Mouse (Mus musculus): ENCODE measurements around the gene Cdc14a. TPM values are rescaled to one million over a fixed set of nuclear protein-coding genes. Genes with fewer than 3 reads are reported as not detected.
"Not testable (repeated sequence)": the region's sequence is repeated elsewhere in the genome, so short reads cannot be mapped to it uniquely, and the experiment has no call there.

Gene Cdc14a
- polyA plus RNA-seq, 1 experiment: 6.6 TPM

DNA sequence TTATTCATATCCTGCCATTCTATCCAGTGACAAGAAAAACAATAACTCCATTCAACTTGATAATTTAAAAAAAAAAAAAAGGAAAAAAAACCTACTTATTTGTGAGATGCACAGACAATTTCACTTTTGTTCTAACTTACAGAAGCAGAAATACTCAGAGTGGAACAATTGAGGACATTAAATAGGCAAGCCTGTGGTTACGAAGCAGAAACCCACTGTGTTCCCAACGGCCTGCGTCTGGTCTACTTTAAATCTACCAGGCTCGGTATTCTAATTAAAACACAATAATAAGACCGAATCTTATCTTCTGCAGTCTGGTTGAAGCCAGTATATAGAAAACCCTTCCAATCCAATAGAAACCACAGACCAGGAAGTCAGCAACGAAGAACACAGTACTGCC lies 50.6 kb downstream of the Cdc14a start:
- no peak for DNase-seq (ENCODE audit: low spot score)

DNA sequence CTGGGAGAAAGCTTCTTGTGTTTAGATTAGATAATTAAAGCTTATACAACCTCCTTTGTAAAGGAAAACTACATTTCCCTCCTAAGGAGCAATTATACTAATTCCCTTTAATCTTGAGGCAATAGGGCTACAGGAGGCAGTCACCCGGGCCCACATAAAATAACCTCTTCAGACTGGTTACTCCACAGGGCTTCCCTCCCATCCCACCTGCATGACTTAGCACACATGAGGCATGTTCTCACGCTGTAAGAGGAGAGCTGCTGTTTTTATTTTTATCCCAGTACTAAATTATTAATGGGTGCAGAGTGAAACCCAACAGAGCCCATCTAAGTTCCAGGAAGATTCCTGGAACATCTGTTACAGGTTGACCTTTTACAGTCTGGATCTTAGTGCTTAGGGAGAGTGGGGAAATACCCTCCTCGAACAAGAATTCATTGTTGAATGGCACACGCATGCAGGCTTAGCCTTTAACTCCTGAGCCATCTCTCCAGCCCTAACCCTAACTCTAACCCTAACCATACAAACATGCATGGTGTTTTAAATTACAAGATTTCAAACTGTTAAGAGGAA lies 54.9 kb downstream of the Cdc14a start:
- no peak for DNase-seq (ENCODE audit: low spot score)

DNA sequence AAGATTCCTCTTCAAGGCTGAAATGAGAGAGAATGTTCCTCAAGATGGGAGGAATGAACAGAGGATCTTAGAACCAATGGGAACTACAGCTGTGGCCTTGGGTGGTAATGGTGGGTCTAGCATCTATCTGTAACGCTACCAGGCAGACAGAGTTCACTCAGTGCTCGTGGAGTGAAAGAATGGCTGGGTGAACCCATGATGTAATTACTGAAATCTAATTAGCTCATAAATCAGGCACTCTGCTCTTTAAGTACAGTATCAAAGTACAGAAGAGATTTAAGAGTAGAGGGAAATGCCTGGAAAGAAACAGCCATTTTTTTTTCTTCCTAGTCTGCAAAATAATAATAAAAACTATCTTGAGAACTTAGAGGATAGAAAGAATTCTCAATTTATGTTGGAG lies 57.7 kb downstream of the Cdc14a start:
- DNase-seq (ENCODE audit: low spot score): no peak

DNA sequence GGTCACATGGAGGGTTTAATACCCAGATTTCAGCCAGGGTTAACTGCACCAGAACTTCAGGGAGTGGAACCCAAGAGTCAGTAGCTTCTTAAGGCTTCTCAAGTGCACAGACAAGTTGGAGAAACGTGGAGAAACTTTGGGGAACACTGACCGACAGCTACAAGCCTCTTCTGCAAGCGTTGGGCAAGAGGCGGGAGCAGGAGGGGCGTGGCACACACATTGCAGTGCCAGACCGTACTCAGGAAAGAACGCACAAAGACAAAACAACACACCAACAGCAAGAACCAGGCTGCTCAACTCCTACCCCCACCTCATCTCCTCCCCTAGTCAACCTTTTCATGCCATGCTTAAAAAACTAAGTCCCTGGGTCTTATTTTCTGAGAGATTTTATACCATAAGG lies 61.9 kb downstream of the Cdc14a start:
- no peak for DNase-seq (ENCODE audit: low spot score)

DNA sequence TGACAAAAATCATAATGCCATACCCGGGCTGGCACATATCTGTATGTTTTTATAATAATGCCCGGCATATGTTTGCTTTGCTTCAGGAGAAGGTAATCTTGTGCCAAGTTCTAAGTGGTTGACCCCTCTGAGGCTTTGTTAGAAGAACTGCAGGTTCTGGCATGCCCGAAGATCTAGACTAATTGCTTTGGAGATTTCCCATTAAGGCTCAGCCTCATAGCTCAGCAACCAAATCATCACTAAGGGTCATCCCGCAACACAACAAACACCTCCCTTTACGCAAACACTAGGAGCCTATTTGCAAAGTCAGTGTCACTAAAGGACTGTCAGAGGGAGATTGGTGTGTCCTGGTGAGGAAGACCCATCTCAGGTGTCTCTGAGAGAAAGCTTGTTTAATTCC lies 62.7 kb downstream of the Cdc14a start:
- no peak for DNase-seq (ENCODE audit: low spot score)

DNA sequence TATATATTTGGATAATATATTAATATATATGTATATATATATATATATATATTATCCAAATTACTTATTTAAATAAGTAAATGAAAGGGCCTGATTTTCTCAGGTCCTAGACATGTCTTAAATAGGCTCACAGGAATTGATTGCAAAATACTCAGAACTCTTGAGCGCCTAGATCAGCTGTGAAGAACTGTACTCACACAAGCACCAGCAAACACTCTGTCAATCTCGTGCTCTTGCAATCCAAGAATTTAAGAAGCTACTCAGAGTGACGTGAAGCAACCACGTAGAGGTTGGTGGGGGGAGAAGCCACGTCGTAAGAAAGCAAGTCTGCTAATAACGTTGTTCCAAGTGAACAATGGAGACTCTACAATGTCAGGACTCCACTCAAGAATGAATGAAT lies 66.0 kb downstream of the Cdc14a start:
- no peak for DNase-seq (ENCODE audit: low spot score)

DNA sequence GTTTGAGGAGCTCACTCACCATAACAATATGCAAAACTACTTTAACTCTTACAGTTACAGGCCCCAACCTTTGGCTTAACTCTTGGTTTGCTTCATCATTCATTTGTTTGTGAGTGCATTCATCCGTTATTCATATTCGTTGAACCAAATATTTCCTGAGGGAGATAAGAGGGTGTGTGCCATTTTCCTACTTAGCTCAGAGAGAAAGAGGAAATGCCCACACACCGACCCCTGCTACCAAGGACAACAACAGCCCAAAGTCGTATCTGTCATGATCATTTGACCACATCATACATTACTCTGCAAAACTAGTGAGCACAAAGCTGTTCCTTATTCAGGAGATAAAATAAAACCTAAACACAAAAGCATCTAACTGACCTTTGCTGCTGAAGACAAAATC lies 66.7 kb downstream of the Cdc14a start:
- DNase-seq (ENCODE audit: low spot score): no peak

DNA sequence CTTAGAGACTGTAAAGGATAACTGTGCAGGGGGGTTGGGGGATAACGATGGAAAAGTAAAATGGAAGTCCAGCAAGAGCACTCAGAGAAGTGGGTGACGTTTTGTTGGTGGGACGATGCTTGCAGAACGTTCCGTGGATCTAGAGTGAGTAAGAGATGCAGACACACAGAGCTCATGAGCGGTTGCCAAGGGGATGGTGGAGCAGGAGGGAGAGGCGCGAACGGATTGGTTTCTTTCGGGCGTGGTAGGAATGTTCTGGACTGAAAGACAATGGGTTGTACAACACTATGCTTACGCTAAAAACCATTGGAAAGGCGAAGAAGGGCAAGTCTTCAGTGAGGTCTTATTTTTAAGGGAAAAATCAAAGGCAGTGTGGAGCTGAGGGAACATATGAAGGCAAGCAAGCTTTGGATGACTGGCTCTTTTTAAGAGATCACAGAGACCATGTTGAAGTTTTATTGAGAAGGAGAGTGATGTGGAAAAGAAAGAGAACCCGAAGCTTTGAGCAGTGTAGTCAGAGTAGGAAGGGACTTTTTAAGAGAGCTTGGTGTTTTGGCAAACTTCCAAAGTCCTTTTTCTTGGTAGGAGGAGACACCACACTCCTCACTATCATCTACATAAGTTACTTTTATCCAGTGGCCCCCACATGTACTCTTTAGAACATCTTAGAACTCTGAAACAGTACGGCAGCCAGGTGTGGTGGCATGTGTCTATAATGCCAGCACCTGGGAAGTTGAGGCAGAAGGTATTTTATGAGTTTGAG lies 68.6 kb downstream of the Cdc14a start:
- DNase-seq (ENCODE audit: low spot score): no peak

DNA sequence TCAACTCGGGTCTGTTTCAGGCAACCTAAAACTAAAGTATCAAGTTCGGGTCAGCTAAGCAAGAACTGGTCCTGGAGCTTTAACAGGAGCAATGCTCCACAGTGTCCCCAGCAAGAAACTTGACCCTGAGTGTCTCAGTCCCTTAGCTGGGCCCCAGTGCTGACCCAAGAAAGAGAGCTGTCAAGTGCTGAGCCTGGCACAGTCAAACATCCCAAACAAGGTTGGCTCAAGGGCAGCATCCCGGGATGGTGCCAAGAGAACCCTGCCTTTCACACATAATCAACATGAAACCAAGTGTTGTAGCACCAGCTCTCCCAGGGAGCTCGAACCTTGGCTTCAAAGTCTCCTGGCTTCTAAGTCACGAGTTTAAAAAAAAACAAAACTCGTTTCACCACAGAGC lies 71.3 kb downstream of the Cdc14a start:
- DNase-seq (ENCODE audit: low spot score): no peak

DNA sequence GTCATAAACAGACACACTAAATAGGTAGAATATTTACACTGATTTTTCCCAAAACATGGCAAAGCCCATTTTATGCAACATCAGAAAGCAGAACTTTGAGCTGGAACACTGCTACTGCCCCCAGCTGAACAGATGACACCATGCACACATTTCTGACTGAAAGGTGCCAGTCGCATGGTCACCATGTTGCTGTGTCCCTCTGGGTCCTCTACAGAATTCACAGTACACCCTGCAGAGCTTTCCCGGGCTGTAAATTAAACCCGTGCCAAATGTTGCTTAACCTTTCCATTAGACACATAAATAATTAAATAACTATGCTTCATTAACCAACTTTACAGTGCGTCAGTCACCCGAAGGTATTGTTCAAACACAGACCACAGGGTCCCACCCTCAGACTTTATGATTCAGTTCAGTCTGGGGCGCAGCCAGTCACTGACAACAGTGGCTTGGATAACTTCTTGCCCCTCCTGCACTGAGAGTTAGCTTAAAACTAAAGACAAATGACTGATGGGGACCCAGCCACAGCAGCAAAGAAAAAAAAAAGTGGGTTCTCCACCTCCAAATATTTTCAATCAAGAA lies 73.4 kb downstream of the Cdc14a start:
- DNase-seq (ENCODE audit: low spot score): no peak

DNA sequence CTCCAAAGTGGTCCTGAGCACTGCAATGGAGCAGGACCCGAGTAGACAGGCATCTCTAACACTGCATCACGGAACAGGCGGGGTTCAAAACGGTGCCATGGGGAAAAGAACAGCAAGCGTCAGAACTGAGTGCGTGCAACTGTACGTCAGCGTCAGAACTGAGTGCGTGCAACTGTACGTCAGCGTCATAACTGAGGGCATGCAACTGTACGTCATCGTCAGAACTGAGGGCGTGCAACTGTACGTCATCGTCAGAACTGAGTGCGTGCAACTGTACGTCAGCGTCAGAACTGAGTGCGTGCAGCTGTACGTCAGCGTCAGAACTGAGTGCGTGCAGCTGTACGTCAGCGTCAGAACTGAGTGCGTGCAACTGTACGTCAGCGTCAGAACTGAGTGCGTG lies 76.3 kb downstream of the Cdc14a start:
- not testable (repeated sequence) for DNase-seq (ENCODE audit: low spot score)

DNA sequence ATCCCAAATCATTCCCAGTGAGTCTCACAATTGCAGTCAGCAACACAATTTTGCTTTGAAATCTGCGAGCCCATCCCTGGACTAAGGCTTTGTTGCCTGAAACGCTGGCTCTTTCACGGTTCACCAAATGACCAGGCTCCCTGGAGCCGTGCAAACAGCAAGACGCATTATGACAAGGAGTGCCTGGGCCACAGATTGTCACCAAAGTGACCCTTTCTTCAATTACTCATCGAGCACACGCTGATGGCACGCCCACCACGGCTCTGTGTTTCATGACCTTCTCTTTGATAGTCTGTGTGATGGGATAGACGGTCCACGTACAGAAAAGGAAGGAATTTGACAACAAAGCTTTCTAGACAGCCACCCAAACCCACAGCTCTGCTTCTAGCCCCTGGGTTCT lies 78.6 kb downstream of the Cdc14a start:
- no peak for DNase-seq (ENCODE audit: low spot score)

DNA sequence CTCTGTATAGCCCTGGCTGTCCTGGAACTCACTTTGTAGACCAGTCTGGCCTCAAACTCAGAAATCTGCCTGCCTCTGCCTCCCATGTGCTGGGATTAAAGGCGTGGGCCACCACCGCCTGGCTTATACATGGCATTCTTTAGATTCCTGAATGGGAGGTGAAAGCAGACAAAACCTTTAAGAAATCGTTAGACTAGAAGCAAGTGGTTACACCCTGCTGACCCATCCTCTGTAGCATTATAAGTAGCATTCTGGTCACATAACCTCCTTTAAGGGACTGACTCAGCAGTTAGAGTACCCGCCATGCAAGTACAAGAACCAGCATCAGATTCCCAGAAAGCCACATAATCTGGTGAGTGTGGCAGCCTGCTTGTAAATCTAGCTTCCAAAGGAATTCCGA lies 81.6 kb downstream of the Cdc14a start:
- no peak for DNase-seq (ENCODE audit: low spot score)

DNA sequence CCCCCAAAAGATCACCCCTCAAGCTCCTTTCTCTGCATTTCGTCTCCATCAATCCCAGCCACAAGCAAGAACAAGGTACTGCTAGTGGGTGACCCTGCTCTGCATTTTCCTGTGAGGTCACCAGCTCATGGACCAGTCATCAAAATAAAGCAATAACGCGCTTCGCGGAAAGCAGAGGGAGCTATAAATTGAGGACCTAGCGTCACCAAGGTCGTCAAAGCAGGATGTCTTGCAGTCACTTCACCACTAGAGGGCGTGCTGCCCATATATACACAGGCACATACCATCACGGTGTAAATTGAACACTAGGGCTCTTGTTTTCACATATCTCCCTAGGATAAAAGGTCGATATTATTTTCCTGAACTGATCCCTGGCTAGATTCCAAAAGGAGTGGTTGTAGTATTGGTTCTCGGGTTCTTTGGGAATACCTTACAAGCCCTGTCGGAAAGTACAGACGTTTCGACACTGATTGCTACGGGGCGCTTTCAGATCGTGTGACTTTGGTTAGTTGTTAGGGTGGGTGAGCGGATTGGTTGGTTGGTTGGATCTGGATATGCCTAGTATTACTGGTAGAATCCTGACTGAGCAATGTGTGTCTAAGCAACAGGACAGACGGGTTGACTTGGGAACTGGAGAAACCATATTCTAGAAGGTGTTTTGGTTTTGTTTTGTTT lies 82.7 kb downstream of the Cdc14a start:
- no peak for DNase-seq (ENCODE audit: low spot score)

DNA sequence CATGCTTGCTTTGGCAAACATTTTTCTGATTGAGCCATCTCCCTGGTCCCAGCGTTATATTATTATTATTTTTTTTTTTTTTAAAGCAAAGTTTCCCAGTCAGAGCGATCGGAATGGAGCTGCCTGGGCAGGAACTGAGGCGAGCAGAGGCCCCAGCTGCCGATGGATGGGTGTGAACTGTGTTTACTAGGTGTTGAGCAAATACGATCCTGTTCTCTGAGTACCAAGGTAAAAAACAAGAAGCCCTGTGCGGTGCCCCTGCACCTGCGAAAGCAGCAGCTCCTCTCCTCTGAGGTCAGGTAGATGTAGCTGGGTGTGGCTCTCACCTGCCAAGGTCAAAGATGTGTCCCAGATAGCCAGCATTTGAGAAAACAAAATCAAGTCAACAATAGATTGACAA lies 83.6 kb downstream of the Cdc14a start:
- DNase-seq (ENCODE audit: low spot score): no peak

DNA sequence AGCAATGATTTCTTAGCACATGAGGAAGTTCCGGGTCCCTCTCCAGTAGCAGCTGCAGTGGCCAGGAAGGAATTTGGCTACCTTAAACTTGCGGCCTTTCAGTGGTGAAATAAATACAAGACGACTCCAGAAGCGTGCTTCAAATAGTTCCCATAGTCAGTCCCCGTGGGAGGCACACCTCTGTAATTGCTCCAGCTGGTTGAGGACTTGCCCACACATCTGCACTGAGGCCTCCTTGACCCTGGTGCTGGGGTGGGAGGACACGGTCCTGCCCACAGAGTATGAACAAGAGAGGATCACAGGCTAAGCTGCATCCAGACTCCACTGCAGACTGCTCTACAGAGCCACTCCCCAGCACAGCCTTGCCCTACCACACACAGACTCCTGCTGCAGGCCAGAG lies 85.2 kb downstream of the Cdc14a start:
- no peak for DNase-seq (ENCODE audit: low spot score)

DNA sequence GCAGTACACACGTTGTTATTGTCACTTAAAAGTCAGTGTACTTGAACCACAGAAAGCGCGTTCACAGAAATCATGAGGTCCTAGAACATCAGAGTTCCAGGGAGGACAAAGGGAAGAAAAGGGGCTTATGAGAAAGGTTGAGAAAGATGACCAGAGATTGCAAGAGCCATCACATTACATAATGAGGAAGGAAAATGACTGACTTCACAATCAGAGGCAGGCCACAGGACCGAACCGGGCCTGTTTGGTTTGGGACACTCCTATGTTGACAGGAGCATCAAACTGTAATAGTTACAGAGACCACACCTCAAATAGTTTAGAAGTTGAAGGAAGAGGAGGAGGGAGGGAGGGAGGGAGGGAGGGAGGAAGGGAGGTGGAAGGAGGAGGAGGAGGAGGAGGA lies 86.0 kb downstream of the Cdc14a start:
- no peak for DNase-seq (ENCODE audit: low spot score)

DNA sequence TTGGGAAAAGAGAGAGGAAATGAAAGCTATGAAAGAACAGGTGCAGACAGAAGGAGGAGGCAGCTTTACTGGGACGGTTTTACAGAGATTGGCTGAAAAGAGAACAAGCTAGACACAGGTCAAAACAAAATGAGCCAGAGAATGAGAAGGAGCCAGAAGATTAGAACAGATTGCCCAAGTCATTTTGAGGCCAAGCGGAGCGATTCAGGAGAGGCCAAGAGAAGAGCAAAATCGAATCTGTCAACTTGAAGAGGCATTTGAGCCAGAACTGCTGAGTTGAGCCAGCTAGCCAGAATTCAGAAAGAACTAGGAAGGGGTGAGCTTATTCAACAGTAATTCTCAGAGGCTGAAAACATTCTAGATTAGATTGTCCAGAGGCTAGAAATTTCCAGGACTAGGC lies 88.8 kb downstream of the Cdc14a start:
- no peak for DNase-seq (ENCODE audit: low spot score)

DNA sequence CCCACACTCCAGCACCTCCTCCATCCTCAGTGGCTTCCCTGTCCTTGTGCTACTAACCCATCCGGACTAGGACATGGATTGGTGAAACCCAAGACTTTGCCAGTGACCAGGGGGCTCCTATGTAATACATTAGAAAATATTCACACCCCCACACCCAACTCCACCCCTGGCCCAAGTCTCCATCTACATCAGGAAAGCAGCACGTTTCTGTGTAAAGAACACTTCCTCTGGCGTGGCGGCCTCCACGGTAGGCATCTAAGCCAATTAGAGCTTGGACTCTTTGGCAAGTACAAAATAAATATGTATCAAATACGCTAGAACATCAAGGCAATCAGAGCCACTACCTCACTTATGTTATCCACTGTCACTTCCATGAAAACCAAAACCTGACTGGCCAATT lies 90.1 kb downstream of the Cdc14a start:
- DNase-seq (ENCODE audit: low spot score): no peak

DNA sequence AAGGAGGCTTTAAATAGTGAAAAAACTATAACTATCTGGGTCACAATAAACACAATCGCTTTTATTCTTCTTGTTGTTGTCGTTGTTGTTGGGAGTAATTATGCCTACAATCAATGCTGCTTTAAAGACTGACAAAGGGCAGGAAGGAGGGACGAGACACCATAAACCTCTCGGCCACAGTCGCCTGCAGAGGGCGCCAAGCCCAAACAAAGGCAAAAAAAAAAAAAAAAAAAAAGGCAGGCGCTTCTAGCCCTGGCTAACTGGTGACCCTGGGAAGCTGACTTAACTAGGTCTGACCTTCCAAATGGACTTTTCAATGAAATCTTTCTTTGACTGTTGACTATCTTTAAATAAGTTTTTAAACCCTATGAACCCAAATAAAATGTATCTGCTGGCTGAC lies 90.6 kb downstream of the Cdc14a start:
- no peak for DNase-seq (ENCODE audit: low spot score)

DNA sequence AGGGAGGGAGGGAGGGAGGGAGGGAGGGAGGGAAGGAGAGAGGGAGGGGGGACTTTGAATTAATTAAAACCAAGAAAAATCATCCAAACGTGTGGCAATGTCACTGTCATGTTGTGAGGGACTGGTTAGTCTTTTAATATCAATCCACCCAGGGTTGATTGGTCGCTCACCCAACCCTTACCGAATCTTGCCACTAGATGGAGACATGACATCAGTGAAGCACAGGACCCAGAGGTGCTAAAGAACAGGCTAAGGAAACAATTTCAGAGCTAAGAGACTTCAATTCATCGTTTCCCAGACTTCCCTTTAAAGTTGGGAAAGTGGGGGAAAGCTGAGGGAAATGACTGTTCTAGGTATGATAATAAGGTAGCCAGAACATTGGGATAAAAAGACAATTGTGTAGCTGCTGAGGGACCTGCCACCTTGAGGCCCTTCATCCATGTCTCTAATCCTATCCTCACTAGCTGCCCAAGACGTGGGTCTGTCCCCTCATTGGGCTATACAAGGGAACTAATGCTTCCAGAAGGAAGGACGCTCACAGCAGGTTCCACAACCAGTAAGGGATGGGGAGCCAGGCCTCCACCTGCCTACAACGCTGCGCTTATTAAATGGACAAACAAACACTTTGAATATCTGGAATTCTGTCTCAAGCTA lies 91.9 kb downstream of the Cdc14a start:
- DNase-seq (ENCODE audit: low spot score): no peak

DNA sequence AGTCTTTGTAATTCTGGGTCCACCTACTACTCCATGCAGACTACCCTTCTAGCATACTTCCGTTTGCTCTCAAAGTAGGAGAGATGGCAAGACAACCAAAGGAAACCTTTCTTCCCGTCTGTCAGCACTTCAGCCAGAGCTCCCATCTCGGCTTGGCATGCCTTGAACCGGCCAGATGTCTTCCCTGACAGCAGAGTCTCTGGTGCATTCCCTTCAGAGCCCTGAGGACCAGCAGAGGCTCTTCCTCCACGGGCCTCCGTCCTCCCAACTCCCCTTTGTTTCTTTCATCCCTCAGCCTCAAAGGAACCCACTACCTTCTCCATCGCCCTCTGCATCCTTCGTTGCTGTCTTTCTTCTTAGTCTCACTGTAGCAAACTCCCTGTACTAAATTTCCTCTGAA lies 93.9 kb downstream of the Cdc14a start:
- no peak for DNase-seq (ENCODE audit: low spot score)

All from urinary bladder, adult 2 months (tissue).